8 mouse cellular contexts compared by ENCODE assay signal in the genomic region with DNA sequence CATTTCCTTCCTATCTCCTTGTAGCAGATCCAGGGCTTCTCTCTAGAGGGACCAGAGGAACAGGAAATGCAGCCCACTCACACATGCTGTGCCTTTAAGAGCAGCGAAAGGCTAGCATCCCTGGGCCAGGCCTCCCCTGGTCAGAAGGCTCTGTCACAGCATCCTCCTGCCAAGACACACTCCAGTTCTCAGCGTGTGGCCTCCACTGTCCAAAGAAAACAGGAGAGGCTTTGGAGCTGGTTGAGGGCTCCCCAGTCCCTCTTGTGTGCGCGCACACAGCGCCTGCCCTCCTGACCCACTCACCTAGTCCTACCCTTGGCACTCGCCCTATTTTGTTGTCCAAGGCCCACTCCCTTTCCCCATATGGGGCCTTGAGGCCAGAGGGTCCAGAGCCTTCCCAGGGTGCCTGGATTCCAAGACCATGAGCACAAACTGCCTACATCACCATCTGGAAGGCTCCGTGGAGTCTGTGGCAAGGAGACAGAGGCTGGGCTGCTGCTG.
DNase-seq lines count a peak whose midpoint lies in the region; ATAC-seq and TF ChIP-seq lines count a peak whose summit lies in the region.

No protein-coding gene starts in this region.

- 49% methylated on average over 7 of the region's 7 CpGs for WGBS in midbrain, postnatal 0 days
- 45% methylated on average over 7 of the region's 7 CpGs for WGBS in midbrain, embryonic 14.5 days
- WGBS in embryonic facial prominence, embryonic 12.5 days, result 42% methylated on average over 7 of the region's 7 CpGs
- 40% methylated on average over 7 of the region's 7 CpGs for WGBS in hindbrain, embryonic 16.5 days
- 44% methylated on average over 7 of the region's 7 CpGs for WGBS in stomach, postnatal 0 days

- DNase-seq in midbrain, postnatal 0 days (ENCODE audit: low spot score), result peak; percentile 56
- DNase-seq in midbrain, embryonic 14.5 days, result no peak
- DNase-seq in stomach, postnatal 0 days (ENCODE audit: low spot score), result no peak
- no peak for DNase-seq in layer of hippocampus, adult 9-10 months (ENCODE audit: low spot score)
- no peak for DNase-seq in natural killer cell, adult 2 months (ENCODE audit: low spot score in 2 of 2)
- DNase-seq in T-cell, adult 2 months (ENCODE audit: low spot score), result no peak

- no peak for TF ChIP-seq EP300 in stomach, postnatal 0 days (optimal IDR thresholded peaks at IDR 0.05)

- no peaks in the 10 kb centered on the region for H3K9me3 ChIP-seq in midbrain, postnatal 0 days (ENCODE audit: low read length)
- no peaks in the 10 kb centered on the region for H3K9me3 ChIP-seq in midbrain, embryonic 14.5 days (ENCODE audit: control insufficient read depth, low read length)
- no peaks in the 10 kb centered on the region for H3K9me3 ChIP-seq in embryonic facial prominence, embryonic 12.5 days
- H3K9me3 ChIP-seq in hindbrain, embryonic 16.5 days (ENCODE audit: control insufficient read depth, low read length), result no peaks in the 10 kb centered on the region
- H3K9me3 ChIP-seq in stomach, postnatal 0 days (ENCODE audit: control insufficient read depth, low read length), result no peaks in the 10 kb centered on the region

- no peaks in the 10 kb centered on the region for H3K27me3 ChIP-seq in midbrain, postnatal 0 days (ENCODE audit: insufficient read depth, low read length)
- no peaks in the 10 kb centered on the region for H3K27me3 ChIP-seq in midbrain, embryonic 14.5 days (ENCODE audit: control insufficient read depth, insufficient read depth, low read length)
- no peaks in the 10 kb centered on the region for H3K27me3 ChIP-seq in embryonic facial prominence, embryonic 12.5 days
- H3K27me3 ChIP-seq in hindbrain, embryonic 16.5 days (replicated peaks; ENCODE audit: control insufficient read depth, insufficient read depth, low read length), result no peaks in the 10 kb centered on the region
- H3K27me3 ChIP-seq in stomach, postnatal 0 days (ENCODE audit: control insufficient read depth, insufficient read depth, low read length), result no peaks in the 10 kb centered on the region

- no peak overlapping the region for H3K4me3 ChIP-seq in midbrain, postnatal 0 days (ENCODE audit: low read depth, low read length)
- no peak overlapping the region for H3K4me3 ChIP-seq in midbrain, embryonic 14.5 days (replicated peaks; ENCODE audit: low read depth, low read length)
- no peak overlapping the region for H3K4me3 ChIP-seq in embryonic facial prominence, embryonic 12.5 days
- H3K4me3 ChIP-seq in hindbrain, embryonic 16.5 days (ENCODE audit: low read length), result no peak overlapping the region
- no peak overlapping the region for H3K4me3 ChIP-seq in stomach, postnatal 0 days (ENCODE audit: low read depth, low read length)

- no peaks in the 10 kb centered on the region for H3K4me1 ChIP-seq in midbrain, postnatal 0 days (ENCODE audit: insufficient read depth, low read length)
- H3K4me1 ChIP-seq in midbrain, embryonic 14.5 days (ENCODE audit: control insufficient read depth, insufficient read depth, low read length), result peaks cover 12% of the 10 kb centered on the region; the same call in 1 of the 2 replicates
- peaks cover 36% of the 10 kb centered on the region for H3K4me1 ChIP-seq in embryonic facial prominence, embryonic 12.5 days
- peaks cover 16% of the 10 kb centered on the region for H3K4me1 ChIP-seq in hindbrain, embryonic 16.5 days (ENCODE audit: control insufficient read depth, insufficient read depth, low read depth, low read length)
- H3K4me1 ChIP-seq in stomach, postnatal 0 days (replicated peaks; ENCODE audit: control insufficient read depth, insufficient read depth), result peaks cover 5% of the 10 kb centered on the region; the same call in 1 of the 2 replicates

- no peaks in the 10 kb centered on the region for H3K36me3 ChIP-seq in midbrain, postnatal 0 days (ENCODE audit: insufficient read depth, low read length)
- H3K36me3 ChIP-seq in midbrain, embryonic 14.5 days (ENCODE audit: control insufficient read depth, insufficient read depth, low read length), result no peaks in the 10 kb centered on the region
- H3K36me3 ChIP-seq in embryonic facial prominence, embryonic 12.5 days, result peaks cover 26% of the 10 kb centered on the region; the same call in 1 of the 2 replicates
- no peaks in the 10 kb centered on the region for H3K36me3 ChIP-seq in hindbrain, embryonic 16.5 days (ENCODE audit: control insufficient read depth, insufficient read depth, low read length)
- H3K36me3 ChIP-seq in stomach, postnatal 0 days (ENCODE audit: control insufficient read depth, insufficient read depth, low read length), result peaks cover 4% of the 10 kb centered on the region; the same call in 1 of the 2 replicates

- H3K27ac ChIP-seq in midbrain, postnatal 0 days (ENCODE audit: low read depth, low read length), result no peak overlapping the region
- no peak overlapping the region for H3K27ac ChIP-seq in midbrain, embryonic 14.5 days (replicated peaks; ENCODE audit: low read depth, low read length)
- peak overlapping the region; percentile 47; the same call in 1 of the 2 replicates for H3K27ac ChIP-seq in embryonic facial prominence, embryonic 12.5 days
- H3K27ac ChIP-seq in hindbrain, embryonic 16.5 days (ENCODE audit: low read depth, low read length), result peak overlapping the region; percentile 20; the same call in 1 of the 2 replicates
- peak overlapping the region; percentile 82 for H3K27ac ChIP-seq in stomach, postnatal 0 days (replicated peaks)

- TF ChIP-seq CTCF in midbrain, postnatal 0 days (IDR thresholded peaks at IDR 0.05), result no peak
- no peak for TF ChIP-seq CTCF in stomach, postnatal 0 days (IDR thresholded peaks at IDR 0.05; ENCODE audit: low read depth)

- H3K4me2 ChIP-seq in midbrain, postnatal 0 days (ENCODE audit: low read depth, low read length, poor library complexity, severe bottlenecking), result no peak overlapping the region
- H3K4me2 ChIP-seq in midbrain, embryonic 14.5 days (ENCODE audit: low read length), result no peak overlapping the region
- no peak overlapping the region for H3K4me2 ChIP-seq in embryonic facial prominence, embryonic 12.5 days (replicated peaks)
- no peak overlapping the region for H3K4me2 ChIP-seq in hindbrain, embryonic 16.5 days (ENCODE audit: low read length)
- H3K4me2 ChIP-seq in stomach, postnatal 0 days (replicated peaks; ENCODE audit: low read depth), result no peak overlapping the region

- no peak overlapping the region for H3K9ac ChIP-seq in midbrain, postnatal 0 days (replicated peaks; ENCODE audit: low read length, poor library complexity, severe bottlenecking)
- no peak overlapping the region for H3K9ac ChIP-seq in midbrain, embryonic 14.5 days (replicated peaks; ENCODE audit: low read length)
- peak overlapping the region; percentile 8; the same call in 1 of the 2 replicates for H3K9ac ChIP-seq in embryonic facial prominence, embryonic 12.5 days
- no peak overlapping the region for H3K9ac ChIP-seq in hindbrain, embryonic 16.5 days (ENCODE audit: low read depth, low read length)
- H3K9ac ChIP-seq in stomach, postnatal 0 days (ENCODE audit: low read length), result peak overlapping the region; percentile 27; the same call in 1 of the 2 replicates

- no peak for ATAC-seq in midbrain, postnatal 0 days (ENCODE audit: low FRiP score)
- no peak for ATAC-seq in midbrain, embryonic 14.5 days (ENCODE audit: low FRiP score, low TSS enrichment)
- no peak for ATAC-seq in embryonic facial prominence, embryonic 12.5 days (ENCODE audit: insufficient number of reproducible peaks, insufficient read depth, low FRiP score, low TSS enrichment)
- ATAC-seq in hindbrain, embryonic 16.5 days, result peak; percentile 38; the same call in 1 of the 2 replicates
- ATAC-seq in stomach, postnatal 0 days (ENCODE audit: low FRiP score, low TSS enrichment), result peak; percentile 32; the same call in 1 of the 2 replicates

Comparison
In these comparisons a context has a peak if more than half of its experiments do, and no peak if none do; other contexts are left out.
1. ATAC-seq: peak in hindbrain, embryonic 16.5 days (single experiment) and stomach, postnatal 0 days (single experiment); none in midbrain, postnatal 0 days (single experiment), midbrain, embryonic 14.5 days (single experiment) and embryonic facial prominence, embryonic 12.5 days (single experiment).
2. H3K27ac ChIP-seq: peak in embryonic facial prominence, embryonic 12.5 days (single experiment), hindbrain, embryonic 16.5 days (single experiment) and stomach, postnatal 0 days (single experiment); none in midbrain, postnatal 0 days (single experiment) and midbrain, embryonic 14.5 days (single experiment).
3. H3K9ac ChIP-seq: peak in embryonic facial prominence, embryonic 12.5 days (single experiment) and stomach, postnatal 0 days (single experiment); none in midbrain, postnatal 0 days (single experiment), midbrain, embryonic 14.5 days (single experiment) and hindbrain, embryonic 16.5 days (single experiment).